Mouse (Mus musculus) small intestine, adult 2 months (tissue): ENCODE results near the gene Rragc.

Source experiments
- CTCF ChIP-seq: fragments of 200-500 bp; IDR thresholded peaks from 2 replicates; pipeline ENCODE4 v1.5.1; 2012; ENCODE audit warnings: low read depth, mild to moderate bottlenecking, control low read depth, inconsistent platforms, low read length, moderate library complexity, mixed read lengths; ENCODE audit not compliant: insufficient replicate concordance, insufficient read length; ENCODE audit errors: extremely low read depth
- POLR2A ChIP-seq: fragments of 200-500 bp; IDR thresholded peaks from 2 replicates; pipeline ENCODE4 v1.6.1; 2012; ENCODE audit warnings: low read depth, mild to moderate bottlenecking, control low read depth, inconsistent platforms, low read length, moderate library complexity

DNA sequence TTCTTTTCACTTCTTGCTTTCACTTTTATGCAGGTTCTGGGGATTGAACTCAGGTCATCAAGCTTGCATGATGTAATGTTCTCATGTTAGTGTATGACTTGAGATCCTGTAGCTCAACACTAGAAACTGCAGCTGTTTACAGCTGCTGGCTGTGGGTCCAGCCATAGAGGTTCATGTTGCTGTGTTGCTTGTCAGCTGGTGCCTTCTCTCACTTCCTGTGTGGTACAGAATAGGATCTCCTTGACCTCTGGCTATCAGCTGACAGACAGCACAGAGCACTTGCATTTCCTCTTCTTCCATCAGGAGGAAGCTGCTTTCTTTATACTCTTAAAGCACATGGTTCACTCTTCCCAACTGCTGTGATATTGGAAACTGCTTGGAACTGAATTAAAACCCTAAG is 10.7 kb downstream of the Rragc start:
- TF ChIP-seq POLR2A (no peak), CTCF (no peak)
